Mouse (Mus musculus) stomach, embryonic 14.5 days (tissue): ENCODE measurements at regions not wholly inside any gene's neighbourhood (a gene's known extent, or its start where the extent isn't known, plus 50 kb on each side); places are given as distances from the start of the nearest gene placed in this dataset. TPM values are rescaled to one million over a fixed set of nuclear protein-coding genes. Genes with fewer than 3 reads are reported as not detected.

Experiments used
- microRNA-seq: library from miRNA; unstranded; fragments of <30 nt; microRNA quantifications from one replicate; pipeline ENCODE4, GENCODE M21; 2016

Small RNAs in the stretch of these regions (microRNA-seq; reads per million reads assigned to microRNA genes)
- not detected for gene Gm22696
